In the genomic region with DNA sequence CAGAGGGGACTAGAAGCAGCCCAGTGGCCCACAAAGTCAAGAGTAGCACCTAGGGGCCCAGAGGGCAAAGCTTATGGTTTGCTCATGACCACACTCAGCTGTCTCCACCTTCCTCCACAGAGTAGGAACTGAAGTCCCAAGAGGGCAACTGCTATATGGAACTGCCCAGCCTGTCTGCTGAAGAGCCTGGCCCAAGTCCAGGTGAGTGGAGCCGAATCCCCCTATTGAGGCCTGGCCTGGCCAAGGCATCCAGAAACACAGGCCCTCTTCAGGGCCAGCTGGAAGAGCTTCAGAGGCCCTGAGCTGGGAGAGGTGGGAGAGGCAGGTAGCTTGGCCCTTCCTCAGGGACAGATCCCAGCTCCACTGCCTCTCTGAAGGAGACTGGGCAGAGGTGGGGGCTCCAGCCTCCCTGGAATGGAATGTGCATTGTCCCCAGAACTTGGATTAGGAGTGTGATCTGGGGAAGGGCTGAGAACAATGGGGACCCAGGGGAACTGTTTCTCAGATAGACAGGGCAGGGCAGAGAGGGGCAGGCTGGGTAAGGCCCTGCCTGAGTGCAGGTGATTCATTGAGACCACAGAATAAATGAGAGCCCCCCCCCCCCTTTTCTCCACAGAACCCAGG, we compare ENCODE assay signal across 13 mouse cellular contexts.
A peak's percentile ranks its signal among the peaks of the same experiment; 100 is the strongest.
DNase-seq lines count a peak whose midpoint lies in the region; ATAC-seq and TF ChIP-seq lines count a peak whose summit lies in the region.
"Had no signal": no experiment of that assay in that cellular context is flagged by ENCODE, and none has a peak within 500 bp of the region (broad histone marks: within the 10 kb centered on the region; RNA-seq: fewer than 3 reads in every experiment).

No protein-coding gene starts in this region.

- DNase-seq in cerebellum, postnatal 14 days = peak; percentile 39 to 50
- DNase-seq in cerebellum, adult 11 months = no peak
- no peak for DNase-seq in midbrain, postnatal 0 days (ENCODE audit: low spot score)
- DNase-seq in natural killer cell, adult 2 months (ENCODE audit: low spot score in 2 of 2) = no peak
- DNase-seq: cerebellum, adult 9-10 months; kidney, adult 9 months; layer of hippocampus, adult 9-11 months had no signal

- no peaks in the 10 kb centered on the region for H3K9me3 ChIP-seq in hindbrain, embryonic 13.5 days
- no peaks in the 10 kb centered on the region for H3K9me3 ChIP-seq in hindbrain, embryonic 12.5 days (replicated peaks)
- H3K9me3 ChIP-seq in midbrain, embryonic 16.5 days (replicated peaks; ENCODE audit: control insufficient read depth, low read length, poor library complexity, severe bottlenecking) = no peaks in the 10 kb centered on the region
- H3K9me3 ChIP-seq in midbrain, postnatal 0 days (ENCODE audit: low read length) = no peaks in the 10 kb centered on the region
- H3K9me3 ChIP-seq in stomach, embryonic 16.5 days (replicated peaks; ENCODE audit: control insufficient read depth, low read length) = no peaks in the 10 kb centered on the region
- H3K9me3 ChIP-seq: G1E had no signal

- 82% methylated on average over 1 of the region's 1 CpGs for WGBS in hindbrain, embryonic 13.5 days
- 74% methylated on average over 1 of the region's 1 CpGs for WGBS in hindbrain, embryonic 12.5 days
- WGBS in midbrain, embryonic 16.5 days = 64% methylated on average over 1 of the region's 1 CpGs
- 62% methylated on average over 1 of the region's 1 CpGs for WGBS in midbrain, postnatal 0 days
- 45% methylated on average over 1 of the region's 1 CpGs for WGBS in stomach, embryonic 16.5 days

- no peak overlapping the region for H3K4me3 ChIP-seq in hindbrain, embryonic 13.5 days
- no peak overlapping the region for H3K4me3 ChIP-seq in hindbrain, embryonic 12.5 days
- no peak overlapping the region for H3K4me3 ChIP-seq in midbrain, embryonic 16.5 days (ENCODE audit: low read depth, low read length)
- no peak overlapping the region for H3K4me3 ChIP-seq in midbrain, postnatal 0 days (ENCODE audit: low read depth, low read length)
- no peak overlapping the region for H3K4me3 ChIP-seq in stomach, embryonic 16.5 days (replicated peaks; ENCODE audit: low read length)

- no peak overlapping the region for H3K4me2 ChIP-seq in hindbrain, embryonic 13.5 days
- H3K4me2 ChIP-seq in hindbrain, embryonic 12.5 days (replicated peaks) = no peak overlapping the region
- no peak overlapping the region for H3K4me2 ChIP-seq in midbrain, embryonic 16.5 days (ENCODE audit: low read length)
- H3K4me2 ChIP-seq in midbrain, postnatal 0 days (ENCODE audit: low read depth, low read length, poor library complexity, severe bottlenecking) = no peak overlapping the region
- no peak overlapping the region for H3K4me2 ChIP-seq in stomach, embryonic 16.5 days (ENCODE audit: low read depth, low read length)
- H3K4me2 ChIP-seq: liver, embryonic 11.5 days had no signal

- ATAC-seq in hindbrain, embryonic 13.5 days (ENCODE audit: low FRiP score) = no peak
- ATAC-seq in hindbrain, embryonic 12.5 days (ENCODE audit: low FRiP score) = no peak
- ATAC-seq in midbrain, embryonic 16.5 days = no peak
- no peak for ATAC-seq in midbrain, postnatal 0 days (ENCODE audit: low FRiP score)
- ATAC-seq in stomach, embryonic 16.5 days (ENCODE audit: insufficient read depth, low FRiP score) = peak; percentile 51

- H3K4me1 ChIP-seq in hindbrain, embryonic 13.5 days (replicated peaks) = peaks cover 6% of the 10 kb centered on the region; the same call in 1 of the 2 replicates
- H3K4me1 ChIP-seq in hindbrain, embryonic 12.5 days = peaks cover 23% of the 10 kb centered on the region
- peaks cover 4% of the 10 kb centered on the region; the same call in 1 of the 2 replicates for H3K4me1 ChIP-seq in midbrain, embryonic 16.5 days (ENCODE audit: control insufficient read depth, insufficient read depth, low read length)
- no peaks in the 10 kb centered on the region for H3K4me1 ChIP-seq in midbrain, postnatal 0 days (ENCODE audit: insufficient read depth, low read length)
- H3K4me1 ChIP-seq in stomach, embryonic 16.5 days (ENCODE audit: control insufficient read depth, insufficient read depth, low read length) = peaks cover 24% of the 10 kb centered on the region

- no peak for TF ChIP-seq CTCF in midbrain, postnatal 0 days (IDR thresholded peaks at IDR 0.05)

- 0 out of 2 replicates have a peak overlapping the region, but pooled peaks have one; percentile 0 for H3K9ac ChIP-seq in hindbrain, embryonic 13.5 days
- H3K9ac ChIP-seq in hindbrain, embryonic 12.5 days = no peak overlapping the region
- H3K9ac ChIP-seq in midbrain, embryonic 16.5 days (ENCODE audit: low read depth, low read length) = 0 out of 2 replicates have a peak overlapping the region, but pooled peaks have one; percentile 4
- H3K9ac ChIP-seq in midbrain, postnatal 0 days (replicated peaks; ENCODE audit: low read length, poor library complexity, severe bottlenecking) = no peak overlapping the region
- peak overlapping the region; percentile 37; the same call in 1 of the 2 replicates for H3K9ac ChIP-seq in stomach, embryonic 16.5 days (ENCODE audit: low read length)

- H3K36me3 ChIP-seq in hindbrain, embryonic 13.5 days = no peaks in the 10 kb centered on the region
- no peaks in the 10 kb centered on the region for H3K36me3 ChIP-seq in hindbrain, embryonic 12.5 days
- H3K36me3 ChIP-seq in midbrain, embryonic 16.5 days (ENCODE audit: control insufficient read depth, insufficient read depth, low read length) = no peaks in the 10 kb centered on the region
- no peaks in the 10 kb centered on the region for H3K36me3 ChIP-seq in midbrain, postnatal 0 days (ENCODE audit: insufficient read depth, low read length)
- H3K36me3 ChIP-seq in stomach, embryonic 16.5 days (ENCODE audit: control insufficient read depth, insufficient read depth, low read length) = no peaks in the 10 kb centered on the region
- H3K36me3 ChIP-seq: G1E had no signal

- peaks cover 12% of the 10 kb centered on the region; the same call in 1 of the 2 replicates for H3K27me3 ChIP-seq in hindbrain, embryonic 13.5 days
- no peaks in the 10 kb centered on the region for H3K27me3 ChIP-seq in hindbrain, embryonic 12.5 days
- no peaks in the 10 kb centered on the region for H3K27me3 ChIP-seq in midbrain, embryonic 16.5 days (ENCODE audit: control insufficient read depth, insufficient read depth, low read depth, low read length)
- H3K27me3 ChIP-seq in midbrain, postnatal 0 days (ENCODE audit: insufficient read depth, low read length) = peaks cover 4% of the 10 kb centered on the region; the same call in 1 of the 2 replicates
- H3K27me3 ChIP-seq in stomach, embryonic 16.5 days (ENCODE audit: control insufficient read depth, insufficient read depth, low read length) = no peaks in the 10 kb centered on the region

- H3K27ac ChIP-seq in hindbrain, embryonic 13.5 days = no peak overlapping the region
- no peak overlapping the region for H3K27ac ChIP-seq in hindbrain, embryonic 12.5 days
- no peak overlapping the region for H3K27ac ChIP-seq in midbrain, embryonic 16.5 days (ENCODE audit: low read length)
- no peak overlapping the region for H3K27ac ChIP-seq in midbrain, postnatal 0 days (ENCODE audit: low read depth, low read length)
- H3K27ac ChIP-seq in stomach, embryonic 16.5 days (ENCODE audit: low read length) = no peak overlapping the region

Comparison
In these comparisons a context has a peak if more than half of its experiments do, and no peak if none do; other contexts are left out.
1. DNase-seq: peak in cerebellum, postnatal 14 days (2 of 2); none in cerebellum, adult 11 months (single experiment), midbrain, postnatal 0 days (single experiment) and natural killer cell, adult 2 months (0 of 2).
2. H3K9ac ChIP-seq: peak in hindbrain, embryonic 13.5 days (single experiment), midbrain, embryonic 16.5 days (single experiment) and stomach, embryonic 16.5 days (single experiment); none in hindbrain, embryonic 12.5 days (single experiment) and midbrain, postnatal 0 days (single experiment).